Mouse (Mus musculus) lung, embryonic 14.5 days (tissue): Measurements from ENCODE around the gene Trim2. TPM values are rescaled to one million over a fixed set of nuclear protein-coding genes. Genes with fewer than 3 reads are reported as not detected.

Experiments
- ATAC-seq: fragments of 200-750 bp; cut with Nextera tagmentation; 2 replicates; pipeline ENCODE4 v1.8.0; 2017; ENCODE audit warnings: mild to moderate bottlenecking, moderate TSS enrichment, moderate library complexity; ENCODE audit not compliant: insufficient read depth
- DNase-seq: peaks from one replicate; pipeline ENCODE4 v3.0.0-alpha.2; 2015
- H3K27ac ChIP-seq: fragments of 300-500 bp; sonication (generic); 2 replicates; pipeline ENCODE4 v1.5.1; 2014; ENCODE audit warnings: low read depth, mild to moderate bottlenecking, moderate library complexity
- H3K27me3 ChIP-seq: fragments of 300-500 bp; sonication (generic); 2 replicates; pipeline ENCODE4 v1.6.1; 2014; ENCODE audit warnings: low read length, control low read depth; ENCODE audit not compliant: insufficient read depth
- H3K36me3 ChIP-seq: fragments of 300-500 bp; sonication (generic); 2 replicates; pipeline ENCODE4 v1.6.1; 2014; ENCODE audit warnings: control low read depth; ENCODE audit not compliant: insufficient read depth
- H3K4me1 ChIP-seq: fragments of 300-500 bp; sonication (generic); 2 replicates; pipeline ENCODE4 v1.6.1; 2014; ENCODE audit warnings: antibody characterized with exemption, control low read depth; ENCODE audit not compliant: insufficient read depth
- H3K4me2 ChIP-seq: fragments of 300-500 bp; sonication (generic); 2 replicates; pipeline ENCODE4 v1.6.1; 2014; ENCODE audit warnings: mild to moderate bottlenecking
- H3K4me3 ChIP-seq: fragments of 300-500 bp; sonication (generic); 2 replicates; pipeline ENCODE4 v1.5.1; 2014; ENCODE audit warnings: low read depth, low read length
- H3K9ac ChIP-seq: fragments of 300-500 bp; sonication (generic); 2 replicates; pipeline ENCODE4 v1.6.1; 2014
- H3K9me3 ChIP-seq: fragments of 300-500 bp; sonication (generic); 2 replicates; pipeline ENCODE4 v1.6.1; 2016; ENCODE audit warnings: low read depth, low read length, control low read depth
- CTCF ChIP-seq: IDR thresholded peaks from 2 replicates; pipeline ENCODE4 v1.5.1; 2016; ENCODE audit warnings: antibody characterized with exemption, low read depth
- WGBS: fragments of 180-500 bp; shearing (Covaris S2); extraction: QIAGEN DNeasy Blood & Tissue Kit; methylation state at CpG from one replicate; pipeline ENCODE4 v1.1.7; 2014; 5-methylcytosine and 5-hydroxymethylcytosine counted together
- polyA plus RNA-seq: library from polyadenylated mRNA; unstranded; fragments of >200 nt; fragmentation: Nextera tagmentation; extraction: Ambion mirVana; gene quantifications from 2 replicates; pipeline ENCODE4 v1.2.1, GENCODE M21; 2014

Trim2 gene
- polyA plus RNA-seq, 1 experiment from 2014 or later, result 27.0 TPM

- no peak for TF ChIP-seq CTCF
- 51% methylated on average over 6 of the region's 6 CpGs for WGBS
- no peak overlapping the region for H3K9ac ChIP-seq
- H3K4me1 ChIP-seq, result peaks cover 16% of the 10 kb centered on the region; the same call in 1 of the 2 replicates
- H3K4me2 ChIP-seq, result no peak overlapping the region
- ATAC-seq (peak; percentile 21; the same call in 1 of the 2 replicates), DNase-seq (no peak)
- H3K27ac ChIP-seq, result peak overlapping the region; percentile 59; the same call in 1 of the 2 replicates
- no peak overlapping the region for H3K4me3 ChIP-seq
- no peaks in the 10 kb centered on the region for H3K9me3 ChIP-seq
- H3K27me3 ChIP-seq, result no peaks in the 10 kb centered on the region
- H3K36me3 ChIP-seq, result no peaks in the 10 kb centered on the region
Measured at GRCm38 (mm10) chr3:84125704-84126289, 180.9 kb downstream of the Trim2 start.

- no peak overlapping the region for H3K4me2 ChIP-seq
- H3K27me3 ChIP-seq, result no peaks in the 10 kb centered on the region
- H3K36me3 ChIP-seq, result no peaks in the 10 kb centered on the region
- no peak overlapping the region for H3K9ac ChIP-seq
- H3K27ac ChIP-seq, result no peak overlapping the region
- WGBS, result 39% methylated on average over 3 of the region's 3 CpGs
- peaks cover 14% of the 10 kb centered on the region; the same call in 1 of the 2 replicates for H3K4me1 ChIP-seq
- H3K4me3 ChIP-seq, result no peak overlapping the region
- peak; percentile 54 for DNase-seq
- TF ChIP-seq CTCF, result peak; percentile 65
- ATAC-seq, result no peak
- no peaks in the 10 kb centered on the region for H3K9me3 ChIP-seq
Measured at GRCm38 (mm10) chr3:84123461-84123860, 183.2 kb downstream of the Trim2 start.

GRCm38 (mm10) chr3:84118718-84119117 lies 188.0 kb downstream of the Trim2 start:
- H3K27me3 ChIP-seq, result no peaks in the 10 kb centered on the region
- H3K27ac ChIP-seq, result no peak overlapping the region
- DNase-seq, result peak; percentile 67
- WGBS, result 40% methylated on average over 7 of the region's 7 CpGs
- no peak overlapping the region for H3K4me2 ChIP-seq
- no peaks in the 10 kb centered on the region for H3K9me3 ChIP-seq
- no peak overlapping the region for H3K9ac ChIP-seq
- no peaks in the 10 kb centered on the region for H3K36me3 ChIP-seq
- TF ChIP-seq CTCF, result no peak
- peaks cover 9% of the 10 kb centered on the region for H3K4me1 ChIP-seq
- peak; percentile 47; the same call in 1 of the 2 replicates for ATAC-seq
- no peak overlapping the region for H3K4me3 ChIP-seq

GRCm38 (mm10) chr3:84118178-84118577 lies 188.5 kb downstream of the Trim2 start:
- no peaks in the 10 kb centered on the region for H3K36me3 ChIP-seq
- H3K27ac ChIP-seq, result no peak overlapping the region
- no peak overlapping the region for H3K4me3 ChIP-seq
- WGBS, result 44% methylated on average over 7 of the region's 7 CpGs
- peak; percentile 81 for DNase-seq
- H3K9me3 ChIP-seq, result no peaks in the 10 kb centered on the region
- ATAC-seq, result peak; percentile 75
- 0 out of 2 replicates have a peak overlapping the region, but pooled peaks have one; percentile 20 for H3K4me2 ChIP-seq
- no peak for TF ChIP-seq CTCF
- peaks cover 9% of the 10 kb centered on the region for H3K4me1 ChIP-seq
- no peak overlapping the region for H3K9ac ChIP-seq
- no peaks in the 10 kb centered on the region for H3K27me3 ChIP-seq

Other genes with a start within 250 kb of the Trim2 start
- 15.4 and 16.9 TPM in 2 replicates for gene Mnd1, start 151.1 kb downstream of the Trim2 start, polyA plus RNA-seq
- gene Gm6525, start 132.8 kb downstream of the Trim2 start, polyA plus RNA-seq, result 1.2 and 1.6 TPM in 2 replicates
- gene Fhdc1, start 173.6 kb upstream of the Trim2 start, polyA plus RNA-seq, result 15.6 and 16.6 TPM in 2 replicates